Mouse (Mus musculus) olfactory bulb, adult 2 months (tissue): Measurements from ENCODE around the gene Tjp3. TPM values are rescaled to one million over a fixed set of nuclear protein-coding genes. Genes with fewer than 3 reads are reported as not detected.

Source experiments
- H3K27ac ChIP-seq: fragments of 200-500 bp; 2 replicates; pipeline ENCODE4 v1.5.1; 2012; ENCODE audit warnings: low read depth, low read length; ENCODE audit not compliant: insufficient read depth
- H3K4me1 ChIP-seq: fragments of 200-500 bp; 2 replicates; pipeline ENCODE4 v1.6.1; 2012; ENCODE audit warnings: low read length; ENCODE audit not compliant: control insufficient read depth, insufficient read depth
- H3K4me3 ChIP-seq: fragments of 200-500 bp; 2 replicates; pipeline ENCODE4 v1.5.1; 2012; ENCODE audit warnings: mild to moderate bottlenecking, low read depth, low read length, moderate library complexity; ENCODE audit not compliant: insufficient read depth
- CTCF ChIP-seq: fragments of 200-500 bp; IDR thresholded peaks from 2 replicates; pipeline ENCODE4 v1.5.1; 2012; ENCODE audit warnings: low read depth, mild to moderate bottlenecking, low read length, moderate library complexity; ENCODE audit not compliant: insufficient read depth
- POLR2A ChIP-seq: fragments of 200-500 bp; IDR thresholded peaks from 2 replicates; pipeline ENCODE4 v1.6.1; 2012; ENCODE audit warnings: mild to moderate bottlenecking, low read depth, low read length, moderate library complexity; ENCODE audit not compliant: insufficient read depth
- WGBS: fragments of 180-500 bp; shearing (Covaris S2); methylation state at CpG from one replicate; pipeline ENCODE4 v1.1.7; 2018; 5-methylcytosine and 5-hydroxymethylcytosine counted together
- polyA plus RNA-seq: library from polyadenylated mRNA; stranded (reverse); fragments of >200 nt; gene quantifications from 2 replicates; pipeline ENCODE4 v1.2.4, GENCODE M21; 2012; ENCODE audit warnings: low replicate concordance; ENCODE audit not compliant: missing spikeins, insufficient read depth, insufficient read length

Tjp3 gene
- polyA plus RNA-seq, 1 experiment, result not detected

- TF ChIP-seq CTCF (no peak), POLR2A (peak; percentile 81)
- under 1% methylated on average over 48 of the region's 48 CpGs for WGBS
- peaks cover 20% of the 10 kb centered on the region for H3K4me1 ChIP-seq
- peak within 1 kb of the TSS; percentile 64; the same call in 1 of the 2 replicates for H3K27ac ChIP-seq
- peak within 1 kb of the TSS; percentile 76 for H3K4me3 ChIP-seq
Measured at GRCm38 (mm10) chr10:81266211-81267105, 24.9 kb downstream of the Tjp3 start, which contains the start of the genes Mrpl54 and Apba3. Gene Mrpl54, minus strand, starts transcription at chr10:81266934. Gene Apba3, plus strand, starts transcription at chr10:81266960.

DNA sequence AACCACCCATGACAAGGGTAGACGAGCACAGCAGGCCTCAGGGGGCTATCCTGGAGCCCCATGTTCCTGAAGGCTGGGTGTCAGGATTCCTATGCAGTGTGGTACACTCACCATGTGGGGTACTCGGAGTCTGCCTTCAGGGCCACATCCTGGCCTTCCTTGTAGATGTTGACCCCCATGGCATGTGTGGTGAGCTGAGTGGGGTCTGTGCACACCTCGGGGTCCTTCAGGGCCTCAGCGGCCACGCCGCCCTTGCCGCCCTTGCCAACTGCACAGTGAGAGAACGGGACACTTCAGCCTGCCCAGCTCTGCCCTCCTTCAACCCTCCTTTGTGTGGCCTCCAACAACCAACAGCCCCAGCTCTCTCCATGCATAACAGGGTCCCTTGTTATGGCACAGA is 25.8 kb downstream of the Tjp3 start:
- 94% methylated on average over 8 of the region's 8 CpGs for WGBS
- no peak overlapping the region for H3K27ac ChIP-seq
- TF ChIP-seq CTCF (no peak), POLR2A (no peak)
- no peak overlapping the region for H3K4me3 ChIP-seq
- H3K4me1 ChIP-seq, result peaks cover 20% of the 10 kb centered on the region

DNA sequence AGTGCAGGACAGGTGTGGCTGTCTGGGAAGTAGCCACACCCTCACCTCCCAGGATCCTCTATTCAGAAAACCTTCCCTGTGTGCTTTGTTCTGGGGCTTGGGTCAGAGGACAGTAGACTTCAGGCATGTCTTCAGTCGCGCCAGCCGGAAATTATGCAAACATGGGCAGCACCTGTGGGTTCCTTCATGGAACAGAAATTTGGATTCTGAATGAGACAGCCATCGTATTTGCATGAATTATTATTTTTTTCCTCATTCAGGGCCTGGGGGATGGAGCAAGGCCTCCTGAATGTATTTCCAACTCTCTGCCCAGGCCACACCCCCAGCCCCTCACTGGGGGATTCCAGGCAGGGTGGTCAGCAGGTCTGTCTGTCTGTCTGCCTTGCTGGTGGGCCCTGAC is 30.4 kb downstream of the Tjp3 start:
- no peak overlapping the region for H3K27ac ChIP-seq
- H3K4me3 ChIP-seq, result no peak overlapping the region
- peaks cover 36% of the 10 kb centered on the region for H3K4me1 ChIP-seq
- WGBS, result 86% methylated on average over 4 of the region's 4 CpGs
- no peak for TF ChIP-seq CTCF

DNA sequence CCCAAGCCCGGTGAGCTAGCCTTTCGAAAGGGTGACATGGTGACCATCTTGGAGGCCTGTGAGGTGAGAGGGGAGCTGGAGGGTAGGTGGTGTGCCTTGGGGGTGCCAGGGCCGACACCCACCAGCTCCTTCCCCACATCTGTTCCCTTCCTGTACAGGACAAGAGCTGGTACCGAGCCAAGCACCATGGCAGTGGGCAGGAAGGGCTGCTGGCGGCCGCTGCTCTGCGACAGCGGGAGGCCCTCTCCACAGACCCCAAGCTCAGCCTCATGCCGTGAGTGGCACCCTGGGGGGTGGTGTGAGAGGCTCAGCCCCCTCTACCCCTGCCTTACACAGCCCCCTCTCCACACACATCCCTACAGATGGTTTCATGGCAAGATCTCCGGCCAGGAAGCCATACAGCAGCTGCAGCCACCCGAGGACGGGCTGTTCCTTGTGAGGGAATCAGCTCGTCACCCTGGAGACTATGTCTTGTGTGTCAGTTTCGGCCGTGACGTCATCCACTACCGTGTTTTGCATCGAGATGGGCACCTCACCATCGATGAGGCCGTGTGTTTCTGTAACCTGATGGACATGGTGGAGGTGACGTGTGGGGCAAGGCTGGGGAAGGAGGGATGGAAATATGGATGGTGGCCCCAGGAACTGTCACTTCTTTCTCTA is 32.0 kb downstream of the Tjp3 start:
- H3K4me3 ChIP-seq, result no peak overlapping the region
- peaks cover 34% of the 10 kb centered on the region for H3K4me1 ChIP-seq
- TF ChIP-seq CTCF (no peak), POLR2A (no peak)
- 40% methylated on average over 21 of the region's 21 CpGs for WGBS
- no peak overlapping the region for H3K27ac ChIP-seq

DNA sequence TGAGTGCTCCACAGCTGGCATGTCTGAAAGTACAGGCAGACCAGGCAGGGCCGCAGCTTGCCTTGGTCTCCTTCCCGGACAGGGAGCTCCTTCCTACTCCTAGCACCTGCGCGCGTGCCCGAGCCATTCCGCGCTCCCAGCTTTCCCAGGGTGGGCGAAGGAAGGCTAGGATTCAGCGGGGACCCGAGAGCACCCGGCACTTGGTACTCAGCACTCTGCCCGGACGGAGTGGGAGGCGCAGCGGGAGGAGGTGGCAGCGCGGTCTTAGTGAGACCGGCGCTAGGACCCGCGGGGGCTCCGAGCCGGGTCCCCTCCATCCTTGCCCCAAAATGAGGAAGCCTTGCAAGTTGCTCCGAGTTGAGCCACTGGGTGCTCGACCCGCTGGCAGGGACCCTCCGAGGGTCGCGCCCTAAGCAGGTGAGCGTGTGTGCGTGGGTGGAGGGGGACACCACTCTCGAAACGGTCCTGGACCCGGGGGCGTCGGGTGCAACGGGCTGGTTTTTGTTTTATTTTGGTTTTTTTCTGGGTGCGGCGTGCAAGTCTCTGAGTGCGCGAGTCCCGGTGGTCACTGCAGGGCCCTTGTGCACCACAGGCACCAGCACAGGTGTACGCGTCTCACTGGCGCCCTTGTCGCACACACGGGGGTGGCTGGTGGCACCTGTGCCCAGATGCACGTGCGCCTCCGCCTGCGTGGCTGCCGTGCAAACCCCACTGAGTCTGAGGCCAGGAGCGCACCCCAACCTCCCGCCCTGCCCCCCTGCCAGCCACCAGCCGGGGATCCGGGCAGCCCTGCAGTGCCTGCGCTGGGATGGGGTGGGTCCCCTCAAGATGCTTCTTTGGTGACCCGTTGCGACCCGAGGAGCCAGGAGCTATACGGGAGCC is 34.0 kb downstream of the Tjp3 start:
- 1% methylated on average over 62 of the region's 62 CpGs for WGBS
- TF ChIP-seq POLR2A (peak; percentile 33; the same call in 1 of the 2 replicates), CTCF (no peak)
- Histone ChIP-seq H3K4me3 (peak overlapping the region; percentile 70), H3K4me1 (peaks cover 49% of the 10 kb centered on the region), H3K27ac (0 out of 2 replicates have a peak overlapping the region, but pooled peaks have one; percentile 23)

DNA sequence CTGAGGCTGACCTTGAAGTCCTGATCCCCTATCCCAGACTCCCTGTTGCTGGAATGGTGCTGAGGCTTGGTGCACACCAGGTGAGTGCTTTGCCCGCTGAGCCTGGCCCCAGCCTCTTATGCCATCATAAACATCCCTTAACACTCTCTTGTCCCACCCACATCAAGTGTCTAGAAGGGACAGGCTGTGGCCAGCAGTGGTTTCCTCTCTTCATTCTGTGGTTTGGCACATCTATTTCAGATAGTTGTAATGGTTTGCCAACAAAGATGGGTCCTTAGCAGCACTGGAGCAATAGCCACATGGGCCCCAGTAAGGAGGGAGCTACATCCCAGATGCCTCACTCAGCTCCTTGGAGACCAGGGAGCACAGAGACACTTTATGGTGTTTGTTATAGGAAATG is 36.5 kb downstream of the Tjp3 start:
- Histone ChIP-seq H3K4me1 (peaks cover 54% of the 10 kb centered on the region), H3K27ac (no peak overlapping the region), H3K4me3 (no peak overlapping the region)
- no peak for TF ChIP-seq CTCF
- TF ChIP-seq POLR2A, result no peak
- 73% methylated on average over 1 of the region's 1 CpGs for WGBS

DNA sequence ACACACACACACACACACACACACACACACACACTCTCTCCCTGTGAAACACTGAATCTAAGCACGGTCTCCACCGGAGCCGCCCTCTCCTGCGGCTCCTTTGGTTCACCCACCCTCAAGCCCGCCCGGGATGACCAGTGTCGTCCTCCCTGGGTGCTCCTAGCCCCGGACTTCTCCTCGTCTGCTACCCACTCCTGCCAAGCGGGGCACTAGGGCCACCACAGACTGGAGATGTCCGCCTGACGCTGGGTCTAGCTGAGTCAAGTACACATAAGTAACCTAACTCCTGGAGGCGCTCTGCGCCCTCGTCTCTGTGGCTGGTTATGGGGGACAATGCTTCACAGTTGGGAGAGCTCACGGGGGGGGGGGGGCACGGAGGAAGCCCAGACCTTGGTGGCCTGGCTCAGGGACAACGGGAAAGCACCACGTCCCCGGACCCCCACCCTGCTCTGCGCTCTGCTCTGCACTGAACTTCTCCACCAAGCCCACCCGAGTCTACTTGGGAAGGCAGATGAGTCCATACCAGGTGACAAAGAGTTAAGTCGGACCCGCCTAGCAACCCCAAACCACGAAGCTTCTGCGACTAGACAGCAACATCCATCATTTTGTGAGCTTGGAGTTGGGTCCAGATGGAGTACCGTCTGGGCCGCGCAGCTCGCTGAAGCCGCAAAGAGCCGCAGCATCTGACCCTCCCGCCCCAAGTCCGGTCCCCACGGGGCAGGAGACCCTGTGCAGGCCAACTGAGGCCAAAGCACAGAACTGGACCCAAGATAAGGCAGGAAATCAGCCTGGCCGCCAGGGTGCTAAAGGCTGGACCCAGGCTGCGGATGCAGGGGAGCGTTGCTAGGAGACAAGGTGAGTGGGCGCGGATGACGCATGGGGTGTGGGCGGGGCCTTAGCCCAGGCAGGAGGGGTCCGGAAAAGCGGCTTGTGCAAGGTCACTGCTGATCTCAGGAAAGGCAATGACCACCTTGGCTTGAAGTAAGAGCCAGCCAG is 38.7 kb downstream of the Tjp3 start, which contains the start of gene Matk:
Matk (plus strand) TSS at position 512 of the 996 bp plus-strand sequence.
- Histone ChIP-seq H3K4me3 (peak within 1 kb of the TSS; percentile 53), H3K27ac (peak within 1 kb of the TSS; percentile 94), H3K4me1 (peaks cover 37% of the 10 kb centered on the region)
- TF ChIP-seq POLR2A, result peak; percentile 69
- TF ChIP-seq CTCF, result no peak
- WGBS, result 2% methylated on average over 42 of the region's 44 CpGs
